Mouse (Mus musculus): ENCODE results near the gene Rabgef1. TPM values are rescaled to one million over a fixed set of nuclear protein-coding genes. Genes with fewer than 3 reads are reported as not detected.

The Rabgef1 gene
- polyA plus RNA-seq, 1 experiment, result 4.7 TPM

- Histone ChIP-seq H3K4me3 (replicated peaks) (no peak overlapping the region), H3K27me3 (ENCODE audit: control insufficient read depth) (no peaks in the 10 kb centered on the region), H3K36me3 (ENCODE audit: control insufficient read depth) (peaks cover 7% of the 10 kb centered on the region), H3K9me3 (ENCODE audit: control insufficient read depth, low read length) (no peaks in the 10 kb centered on the region), H3K4me1 (ENCODE audit: control insufficient read depth) (peaks cover 72% of the 10 kb centered on the region)
- TF ChIP-seq GATA1 (IDR thresholded peaks at IDR 0.05; ENCODE audit: low read length) (no peak), TAL1 (IDR thresholded peaks at IDR 0.05; ENCODE audit: low read length) (no peak)
Observed at GRCm38 (mm10) chr5:130165213-130165612, 6.4 kb upstream of the Rabgef1 start.

- H3K4me1 ChIP-seq (ENCODE audit: control insufficient read depth), result peaks cover 84% of the 10 kb centered on the region
- TF ChIP-seq GATA1 (IDR thresholded peaks at IDR 0.05; ENCODE audit: low read length) (no peak), TAL1 (IDR thresholded peaks at IDR 0.05; ENCODE audit: low read length) (no peak)
- H3K9me3 ChIP-seq (ENCODE audit: control insufficient read depth, low read length), result no peaks in the 10 kb centered on the region
- H3K4me3 ChIP-seq (replicated peaks), result no peak overlapping the region
- H3K36me3 ChIP-seq (ENCODE audit: control insufficient read depth), result peaks cover 12% of the 10 kb centered on the region
- H3K27me3 ChIP-seq (ENCODE audit: control insufficient read depth), result no peaks in the 10 kb centered on the region
Observed at GRCm38 (mm10) chr5:130169109-130169508, 2.5 kb upstream of the Rabgef1 start.

GRCm38 (mm10) chr5:130170666-130171422, 754 bp upstream of the Rabgef1 start:
- peaks cover 84% of the 10 kb centered on the region for H3K4me1 ChIP-seq (ENCODE audit: control insufficient read depth)
- peaks cover 27% of the 10 kb centered on the region for H3K36me3 ChIP-seq (ENCODE audit: control insufficient read depth)
- peak overlapping the region; percentile 98 for H3K4me3 ChIP-seq (replicated peaks)
- TF ChIP-seq TAL1 (IDR thresholded peaks at IDR 0.05; ENCODE audit: low read length), result peak; percentile 79
- TF ChIP-seq GATA1 (IDR thresholded peaks at IDR 0.05; ENCODE audit: low read length), result peak; percentile 96
- no peaks in the 10 kb centered on the region for H3K9me3 ChIP-seq (ENCODE audit: control insufficient read depth, low read length)
- H3K27me3 ChIP-seq (ENCODE audit: control insufficient read depth), result no peaks in the 10 kb centered on the region

DNA sequence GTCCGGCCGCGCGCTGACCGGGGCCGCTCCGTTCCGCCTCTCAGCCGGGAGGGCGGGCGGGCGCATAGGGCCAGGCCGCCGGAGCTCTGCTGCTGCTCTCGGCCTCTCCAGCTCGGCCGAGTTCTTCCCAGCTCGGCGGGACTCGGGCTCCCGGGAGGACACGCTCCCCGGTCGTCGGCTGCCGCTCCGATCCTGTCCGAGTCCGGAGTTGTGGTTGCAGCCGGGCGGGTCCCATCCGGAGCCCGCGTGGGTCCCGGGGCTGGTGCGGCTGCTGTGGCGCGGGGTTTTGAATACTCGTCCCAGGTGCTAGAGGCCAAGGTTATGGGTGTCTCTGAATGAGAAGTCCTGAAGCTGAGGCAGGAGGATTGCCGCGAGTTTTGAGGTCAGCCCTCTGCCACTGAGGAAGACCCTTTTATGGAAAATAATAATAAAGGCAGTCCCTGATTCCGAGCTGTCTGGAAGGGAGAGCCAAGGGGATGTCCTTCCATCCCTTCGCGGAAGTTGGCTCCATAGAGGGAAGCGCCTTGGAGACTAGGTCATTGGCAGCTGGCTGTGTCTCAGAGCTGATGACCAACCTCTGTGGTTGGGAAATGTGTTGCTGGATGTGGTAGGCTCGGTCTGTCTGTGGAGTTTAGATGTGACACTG, 481 bp downstream of the Rabgef1 start:
- Histone ChIP-seq H3K27me3 (ENCODE audit: control insufficient read depth) (no peaks in the 10 kb centered on the region), H3K36me3 (ENCODE audit: control insufficient read depth) (peaks cover 35% of the 10 kb centered on the region), H3K4me3 (replicated peaks) (peak overlapping the region; percentile 98), H3K9me3 (ENCODE audit: control insufficient read depth, low read length) (no peaks in the 10 kb centered on the region), H3K4me1 (ENCODE audit: control insufficient read depth) (peaks cover 81% of the 10 kb centered on the region)
- TF ChIP-seq TAL1 (IDR thresholded peaks at IDR 0.05; ENCODE audit: low read length) (no peak), GATA1 (IDR thresholded peaks at IDR 0.05; ENCODE audit: low read length) (no peak)

GRCm38 (mm10) chr5:130173012-130173411, 1.4 kb downstream of the Rabgef1 start:
- Histone ChIP-seq H3K27me3 (ENCODE audit: control insufficient read depth) (no peaks in the 10 kb centered on the region), H3K4me3 (replicated peaks) (peak overlapping the region; percentile 98), H3K4me1 (ENCODE audit: control insufficient read depth) (peaks cover 81% of the 10 kb centered on the region), H3K9me3 (ENCODE audit: control insufficient read depth, low read length) (no peaks in the 10 kb centered on the region), H3K36me3 (ENCODE audit: control insufficient read depth) (peaks cover 41% of the 10 kb centered on the region)
- TF ChIP-seq TAL1 (IDR thresholded peaks at IDR 0.05; ENCODE audit: low read length), result no peak
- TF ChIP-seq GATA1 (IDR thresholded peaks at IDR 0.05; ENCODE audit: low read length), result no peak

DNA sequence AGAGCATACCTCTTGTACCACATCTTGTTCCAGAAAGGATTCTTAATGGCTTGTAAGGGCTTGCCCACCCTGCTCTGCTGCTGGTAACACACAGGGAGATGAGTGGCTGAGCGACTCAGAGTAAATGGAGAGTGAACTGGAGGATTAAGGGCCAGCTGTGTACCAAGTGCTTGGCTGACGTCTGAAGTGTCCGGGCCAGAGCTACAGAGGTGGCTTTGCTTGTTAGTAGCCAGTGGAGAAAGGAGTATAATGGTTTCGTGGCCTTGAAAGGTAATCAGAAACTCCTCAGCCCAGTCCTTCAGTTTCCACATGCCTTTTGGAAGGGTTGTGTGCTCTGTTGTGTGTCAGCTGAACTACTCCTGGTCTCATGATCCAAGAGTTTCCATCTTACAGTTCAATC, 6.3 kb downstream of the Rabgef1 start:
- TF ChIP-seq GATA1 (IDR thresholded peaks at IDR 0.05; ENCODE audit: low read length) (no peak), TAL1 (IDR thresholded peaks at IDR 0.05; ENCODE audit: low read length) (no peak)
- peaks cover 73% of the 10 kb centered on the region for H3K4me1 ChIP-seq (ENCODE audit: control insufficient read depth)
- H3K27me3 ChIP-seq (ENCODE audit: control insufficient read depth), result no peaks in the 10 kb centered on the region
- peaks cover 56% of the 10 kb centered on the region for H3K36me3 ChIP-seq (ENCODE audit: control insufficient read depth)
- H3K4me3 ChIP-seq (replicated peaks), result no peak overlapping the region
- H3K9me3 ChIP-seq (ENCODE audit: control insufficient read depth, low read length), result no peaks in the 10 kb centered on the region

- H3K4me1 ChIP-seq (ENCODE audit: control insufficient read depth), result peaks cover 70% of the 10 kb centered on the region
- TF ChIP-seq GATA1 (IDR thresholded peaks at IDR 0.05; ENCODE audit: low read length) (no peak), TAL1 (IDR thresholded peaks at IDR 0.05; ENCODE audit: low read length) (no peak)
- no peak overlapping the region for H3K4me3 ChIP-seq (replicated peaks)
- H3K9me3 ChIP-seq (ENCODE audit: control insufficient read depth, low read length), result no peaks in the 10 kb centered on the region
- H3K36me3 ChIP-seq (ENCODE audit: control insufficient read depth), result peaks cover 62% of the 10 kb centered on the region
- no peaks in the 10 kb centered on the region for H3K27me3 ChIP-seq (ENCODE audit: control insufficient read depth)
Observed at GRCm38 (mm10) chr5:130180362-130180761, 8.8 kb downstream of the Rabgef1 start.

- peaks cover 60% of the 10 kb centered on the region for H3K36me3 ChIP-seq (ENCODE audit: control insufficient read depth)
- H3K4me1 ChIP-seq (ENCODE audit: control insufficient read depth), result peaks cover 74% of the 10 kb centered on the region
- H3K9me3 ChIP-seq (ENCODE audit: control insufficient read depth, low read length), result no peaks in the 10 kb centered on the region
- no peaks in the 10 kb centered on the region for H3K27me3 ChIP-seq (ENCODE audit: control insufficient read depth)
- no peak overlapping the region for H3K4me3 ChIP-seq (replicated peaks)
- no peak for TF ChIP-seq GATA1 (IDR thresholded peaks at IDR 0.05; ENCODE audit: low read length)
- no peak for TF ChIP-seq TAL1 (IDR thresholded peaks at IDR 0.05; ENCODE audit: low read length)
Observed at GRCm38 (mm10) chr5:130181740-130182540, 10.3 kb downstream of the Rabgef1 start.

GRCm38 (mm10) chr5:130182541-130182821, 10.9 kb downstream of the Rabgef1 start:
- Histone ChIP-seq H3K36me3 (ENCODE audit: control insufficient read depth) (peaks cover 61% of the 10 kb centered on the region), H3K9me3 (ENCODE audit: control insufficient read depth, low read length) (no peaks in the 10 kb centered on the region), H3K4me1 (ENCODE audit: control insufficient read depth) (peaks cover 77% of the 10 kb centered on the region), H3K4me3 (replicated peaks) (no peak overlapping the region), H3K27me3 (ENCODE audit: control insufficient read depth) (no peaks in the 10 kb centered on the region)
- no peak for TF ChIP-seq TAL1 (IDR thresholded peaks at IDR 0.05; ENCODE audit: low read length)
- no peak for TF ChIP-seq GATA1 (IDR thresholded peaks at IDR 0.05; ENCODE audit: low read length)
